Mouse (Mus musculus) liver, embryonic 13.5 days (tissue): ENCODE measurements around the gene Sec31a. TPM values are rescaled to one million over a fixed set of nuclear protein-coding genes. Genes with fewer than 3 reads are reported as not detected.
A peak's percentile ranks its signal among the peaks of the same experiment; 100 is the strongest.

Experiments used
- ATAC-seq: fragments of 200-750 bp; cut with Nextera tagmentation; 2 replicates; pipeline ENCODE4 v1.8.0; 2017; ENCODE audit warnings: low read depth, mild to moderate bottlenecking, moderate number of reproducible peaks, moderate library complexity
- DNase-seq: peaks from one replicate; pipeline ENCODE4 v3.0.0; 2022
- H3K27ac ChIP-seq: fragments of 300-500 bp; sonication (generic); 2 replicates; pipeline ENCODE4 v1.5.1; 2015; ENCODE audit warnings: moderate library complexity, mild to moderate bottlenecking, inconsistent platforms
- H3K27me3 ChIP-seq: fragments of 300-500 bp; sonication (generic); 2 replicates; pipeline ENCODE4 v1.6.1; 2015; ENCODE audit warnings: mild to moderate bottlenecking, inconsistent platforms
- H3K36me3 ChIP-seq: fragments of 300-500 bp; sonication (generic); 2 replicates; pipeline ENCODE4 v1.6.1; 2015; ENCODE audit warnings: mild to moderate bottlenecking, inconsistent platforms
- H3K4me1 ChIP-seq: fragments of 300-500 bp; sonication (generic); replicated peaks from 2 replicates; pipeline ENCODE4 v1.6.1; 2015; ENCODE audit warnings: inconsistent platforms
- H3K4me2 ChIP-seq: fragments of 300-500 bp; sonication (generic); 2 replicates; pipeline ENCODE4 v1.6.1; 2015; ENCODE audit warnings: inconsistent platforms, mild to moderate bottlenecking, moderate library complexity
- H3K4me3 ChIP-seq: fragments of 300-500 bp; sonication (generic); replicated peaks from 2 replicates; pipeline ENCODE4 v1.5.1; 2015; ENCODE audit warnings: mild to moderate bottlenecking, inconsistent platforms
- H3K9ac ChIP-seq: fragments of 300-500 bp; sonication (generic); 2 replicates; pipeline ENCODE4 v1.6.1; 2015; ENCODE audit warnings: mild to moderate bottlenecking, inconsistent platforms
- H3K9me3 ChIP-seq: fragments of 300-500 bp; sonication (generic); replicated peaks from 2 replicates; pipeline ENCODE4 v1.6.1; 2016; ENCODE audit warnings: inconsistent platforms
- WGBS: fragments of 180-500 bp; shearing (Covaris S2); methylation state at CpG from one replicate; pipeline ENCODE4 v1.1.7; 2015; ENCODE audit not compliant: insufficient replicate concordance; 5-methylcytosine and 5-hydroxymethylcytosine counted together
- polyA plus RNA-seq: library from polyadenylated mRNA; unstranded; fragments of >200 nt; fragmentation: Nextera tagmentation; extraction: Ambion mirVana; gene quantifications from 2 replicates; pipeline ENCODE4 v1.2.1, GENCODE M21; 2015

Gene Sec31a
- polyA plus RNA-seq, 1 experiment from 2014 or later, result 49.7 TPM

GRCm38 (mm10) chr5:100370919-100371318 is 45.1 kb downstream of the Sec31a start:
- Histone ChIP-seq H3K4me2 (no peak overlapping the region), H3K4me3 (no peak overlapping the region), H3K4me1 (no peaks in the 10 kb centered on the region), H3K27ac (no peak overlapping the region), H3K36me3 (peaks cover 66% of the 10 kb centered on the region), H3K9ac (no peak overlapping the region), H3K9me3 (no peaks in the 10 kb centered on the region), H3K27me3 (no peaks in the 10 kb centered on the region)
- WGBS, result 56% methylated on average over 1 of the region's 1 CpGs
- ATAC-seq, result no peak
- no peak for DNase-seq

DNA sequence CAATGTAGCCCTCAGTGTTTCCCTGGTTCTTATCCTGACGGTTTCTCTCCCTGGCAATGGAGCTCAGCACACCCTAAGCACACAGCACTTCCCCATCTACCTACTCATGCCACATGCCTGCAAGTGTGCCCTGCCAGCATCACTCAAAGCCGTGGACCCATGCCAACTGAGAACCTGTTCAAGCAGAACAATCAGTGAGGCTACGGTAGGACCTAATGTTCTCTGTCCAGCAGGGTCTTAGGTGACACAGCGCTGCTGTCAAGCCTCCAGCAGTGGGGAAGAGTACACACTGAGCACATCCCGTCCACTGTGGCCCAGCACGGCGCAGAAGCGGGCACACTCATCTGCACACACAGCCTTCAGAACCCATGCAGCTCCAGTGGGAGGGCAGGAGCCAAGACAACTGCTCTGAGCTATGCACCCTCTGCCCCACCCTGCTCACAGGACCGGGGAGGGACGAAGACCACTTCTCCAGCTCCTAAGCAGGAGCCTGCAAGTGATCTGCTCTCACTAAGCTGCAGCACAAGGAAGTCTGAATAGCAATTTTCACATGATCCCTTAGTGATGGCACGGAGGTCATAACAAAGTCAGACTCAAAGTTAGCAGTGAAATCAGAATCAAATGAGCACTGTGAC is 46.1 kb downstream of the Sec31a start:
- Histone ChIP-seq H3K27ac (no peak overlapping the region), H3K36me3 (peaks cover 67% of the 10 kb centered on the region), H3K4me2 (no peak overlapping the region), H3K9ac (no peak overlapping the region), H3K4me1 (no peaks in the 10 kb centered on the region), H3K27me3 (no peaks in the 10 kb centered on the region), H3K9me3 (no peaks in the 10 kb centered on the region), H3K4me3 (no peak overlapping the region)
- WGBS, result 80% methylated on average over 11 of the region's 11 CpGs
- ATAC-seq, result no peak
- DNase-seq, result no peak

DNA sequence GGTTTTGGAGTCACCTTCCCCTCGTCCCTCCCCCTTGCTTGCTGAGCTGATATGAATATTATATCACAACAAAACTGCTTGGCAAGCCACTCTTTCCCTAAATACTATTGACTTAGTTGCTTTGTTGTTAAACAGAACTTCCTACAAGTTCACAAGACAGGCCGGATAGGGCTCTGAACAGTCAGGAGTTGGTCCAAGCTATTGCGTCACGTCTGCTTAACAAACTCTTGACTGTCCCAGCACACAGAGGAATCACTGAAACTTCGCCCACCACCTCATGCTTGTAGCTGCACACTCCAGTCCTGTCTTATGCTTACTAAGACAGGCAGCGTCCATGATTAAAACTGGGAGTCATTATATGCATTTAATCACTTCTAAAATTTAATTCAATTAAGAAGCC is 46.9 kb downstream of the Sec31a start:
- DNase-seq, result no peak
- H3K36me3 ChIP-seq, result peaks cover 68% of the 10 kb centered on the region

GRCm38 (mm10) chr5:100368527-100368926 is 47.5 kb downstream of the Sec31a start:
- H3K9ac ChIP-seq, result no peak overlapping the region
- WGBS, result 83% methylated on average over 5 of the region's 5 CpGs
- H3K9me3 ChIP-seq, result no peaks in the 10 kb centered on the region
- no peak overlapping the region for H3K4me3 ChIP-seq
- DNase-seq, result no peak
- no peaks in the 10 kb centered on the region for H3K4me1 ChIP-seq
- no peaks in the 10 kb centered on the region for H3K27me3 ChIP-seq
- H3K36me3 ChIP-seq, result peaks cover 68% of the 10 kb centered on the region
- no peak overlapping the region for H3K4me2 ChIP-seq
- no peak overlapping the region for H3K27ac ChIP-seq
- ATAC-seq, result no peak

More for the DNA sequence above, 46.9 kb downstream of the Sec31a start:
- no peaks in the 10 kb centered on the region for H3K27me3 ChIP-seq
- H3K9ac ChIP-seq, result no peak overlapping the region
- ATAC-seq, result no peak
- H3K4me2 ChIP-seq, result no peak overlapping the region
- H3K4me1 ChIP-seq, result no peaks in the 10 kb centered on the region
- no peaks in the 10 kb centered on the region for H3K9me3 ChIP-seq
- H3K4me3 ChIP-seq, result no peak overlapping the region
- no peak overlapping the region for H3K27ac ChIP-seq
- WGBS, result 73% methylated on average over 6 of the region's 6 CpGs

DNA sequence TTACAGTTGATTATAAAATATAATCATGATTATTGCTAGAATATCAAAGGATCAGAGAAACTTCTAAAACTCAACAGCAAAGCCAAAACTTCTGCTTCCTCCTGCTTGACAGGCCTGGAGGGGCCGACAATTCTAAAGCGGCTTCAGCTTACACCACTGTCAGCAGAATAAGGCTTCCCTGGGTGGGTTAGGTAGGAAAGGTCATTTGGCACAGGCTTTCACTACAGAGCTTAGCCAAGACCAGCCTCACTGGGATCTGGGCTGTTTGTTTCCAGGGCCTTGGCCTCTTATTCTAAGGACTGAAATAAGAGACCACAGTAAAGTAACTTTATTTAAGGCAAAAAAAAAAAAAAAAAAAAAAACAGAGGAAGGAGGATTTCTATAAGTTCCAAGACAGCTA is 49.0 kb downstream of the Sec31a start:
- ATAC-seq, result no peak
- Histone ChIP-seq H3K36me3 (peaks cover 72% of the 10 kb centered on the region), H3K4me3 (no peak overlapping the region), H3K4me1 (no peaks in the 10 kb centered on the region), H3K9me3 (no peaks in the 10 kb centered on the region), H3K27ac (no peak overlapping the region), H3K27me3 (no peaks in the 10 kb centered on the region), H3K9ac (no peak overlapping the region), H3K4me2 (no peak overlapping the region)
- WGBS, result 82% methylated on average over 2 of the region's 2 CpGs
- DNase-seq, result no peak

- DNase-seq (no peak), ATAC-seq (no peak)
- Histone ChIP-seq H3K4me1 (peaks cover 5% of the 10 kb centered on the region; the same call in 1 of the 2 replicates), H3K4me3 (no peak overlapping the region), H3K36me3 (peaks cover 35% of the 10 kb centered on the region), H3K9me3 (no peaks in the 10 kb centered on the region), H3K4me2 (no peak overlapping the region), H3K27me3 (0 out of 2 replicates have a peak, but pooled peaks cover 2% of the 10 kb centered on the region), H3K9ac (no peak overlapping the region), H3K27ac (no peak overlapping the region)
- 65% methylated on average over 6 of the region's 6 CpGs for WGBS
These were observed 55.7 kb downstream of the Sec31a start for GRCm38 (mm10) chr5:100360296-100360695.

GRCm38 (mm10) chr5:100358334-100358733 is 57.7 kb downstream of the Sec31a start:
- 27% methylated on average over 8 of the region's 8 CpGs for WGBS
- DNase-seq, result no peak

GRCm38 (mm10) chr5:100354644-100355043 is 61.4 kb downstream of the Sec31a start:
- Histone ChIP-seq H3K36me3 (no peaks in the 10 kb centered on the region), H3K9me3 (no peaks in the 10 kb centered on the region), H3K27me3 (0 out of 2 replicates have a peak, but pooled peaks cover 2% of the 10 kb centered on the region), H3K9ac (no peak overlapping the region), H3K4me3 (no peak overlapping the region), H3K4me1 (peaks cover 5% of the 10 kb centered on the region; the same call in 1 of the 2 replicates), H3K27ac (no peak overlapping the region), H3K4me2 (no peak overlapping the region)
- WGBS, result 82% methylated on average over 20 of the region's 20 CpGs
- DNase-seq (no peak), ATAC-seq (no peak)

More at GRCm38 (mm10) chr5:100358334-100358733, 57.7 kb downstream of the Sec31a start:
- no peak overlapping the region for H3K4me3 ChIP-seq
- no peak for ATAC-seq
- peaks cover 18% of the 10 kb centered on the region for H3K36me3 ChIP-seq
- H3K27ac ChIP-seq, result no peak overlapping the region
- no peak overlapping the region for H3K4me2 ChIP-seq
- H3K9ac ChIP-seq, result no peak overlapping the region
- 0 out of 2 replicates have a peak, but pooled peaks cover 2% of the 10 kb centered on the region for H3K27me3 ChIP-seq
- H3K9me3 ChIP-seq, result no peaks in the 10 kb centered on the region
- H3K4me1 ChIP-seq, result peaks cover 5% of the 10 kb centered on the region; the same call in 1 of the 2 replicates

- no peaks in the 10 kb centered on the region for H3K9me3 ChIP-seq
- ATAC-seq (no peak), DNase-seq (no peak)
- H3K4me2 ChIP-seq, result no peak overlapping the region
- no peaks in the 10 kb centered on the region for H3K36me3 ChIP-seq
- no peak overlapping the region for H3K9ac ChIP-seq
- H3K4me3 ChIP-seq, result no peak overlapping the region
- H3K27ac ChIP-seq, result no peak overlapping the region
- WGBS, result 66% methylated on average over 10 of the region's 10 CpGs
- H3K27me3 ChIP-seq, result no peaks in the 10 kb centered on the region
- 0 out of 2 replicates have a peak, but pooled peaks cover 2% of the 10 kb centered on the region for H3K4me1 ChIP-seq
These were observed 62.8 kb downstream of the Sec31a start for GRCm38 (mm10) chr5:100352986-100353848.

DNA sequence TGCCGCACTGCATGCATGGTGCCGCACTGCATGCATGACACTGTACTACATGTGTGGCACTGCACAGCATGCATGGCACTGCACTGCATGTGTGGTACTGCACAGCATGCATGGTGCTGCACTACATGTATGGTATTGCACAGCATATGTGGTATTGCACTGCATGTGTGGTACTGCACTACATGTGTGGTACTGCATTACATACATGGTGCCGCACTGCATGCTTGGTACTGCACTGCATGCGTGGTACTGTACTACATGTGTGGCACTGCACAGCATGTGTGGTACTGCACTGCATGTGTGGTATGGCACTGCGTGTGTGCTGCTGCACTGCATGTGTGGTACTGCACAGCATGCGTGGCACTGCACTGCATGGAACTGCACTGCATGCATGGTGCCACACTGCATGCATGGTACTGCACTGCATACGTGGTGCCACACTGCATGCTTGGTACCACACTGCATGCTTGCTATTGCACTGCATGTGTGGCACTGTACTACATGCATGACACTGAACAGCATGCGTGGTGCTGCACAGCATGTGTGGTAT is 65.1 kb downstream of the Sec31a start:
- H3K4me1 ChIP-seq, result no peaks in the 10 kb centered on the region
- no peak overlapping the region for H3K9ac ChIP-seq
- 89% methylated on average over 8 of the region's 8 CpGs for WGBS
- no peak overlapping the region for H3K4me3 ChIP-seq
- ATAC-seq (peak; percentile 45; the same call in 1 of the 2 replicates), DNase-seq (no peak)
- no peak overlapping the region for H3K27ac ChIP-seq
- no peak overlapping the region for H3K4me2 ChIP-seq
- H3K9me3 ChIP-seq, result no peaks in the 10 kb centered on the region
- no peaks in the 10 kb centered on the region for H3K27me3 ChIP-seq
- no peaks in the 10 kb centered on the region for H3K36me3 ChIP-seq
